Mouse (Mus musculus) embryo, embryonic 10 days (tissue): Measurements from ENCODE around the gene Ube2e1.
"Not testable (repeated sequence)": the region's sequence is repeated elsewhere in the genome, so short reads cannot be mapped to it uniquely, and the experiment has no call there.

Experiments
- DNase-seq: peaks from one replicate; pipeline ENCODE4 v3.0.0-alpha.2; 2015; ENCODE audit warnings: low spot score

Gene Ube2e1

GRCm38 (mm10) chr14:18317457-18318411, 13.9 kb downstream of the Ube2e1 start:
- no peak for DNase-seq

- no peak for DNase-seq
These were observed 27.5 kb downstream of the Ube2e1 start for GRCm38 (mm10) chr14:18304165-18304564.

GRCm38 (mm10) chr14:18303262-18303661, 28.4 kb downstream of the Ube2e1 start:
- no peak for DNase-seq

GRCm38 (mm10) chr14:18302750-18303149, 28.9 kb downstream of the Ube2e1 start:
- no peak for DNase-seq

GRCm38 (mm10) chr14:18301591-18301990, 30.1 kb downstream of the Ube2e1 start:
- DNase-seq, result no peak

- no peak for DNase-seq
These were observed 31.0 kb downstream of the Ube2e1 start for GRCm38 (mm10) chr14:18300676-18301075.

GRCm38 (mm10) chr14:18298874-18299273, 32.8 kb downstream of the Ube2e1 start:
- no peak for DNase-seq

- DNase-seq, result no peak
These were observed 34.2 kb downstream of the Ube2e1 start for GRCm38 (mm10) chr14:18297441-18297840.

GRCm38 (mm10) chr14:18292578-18292977, 39.1 kb downstream of the Ube2e1 start:
- no peak for DNase-seq

- no peak for DNase-seq
These were observed 39.5 kb downstream of the Ube2e1 start for GRCm38 (mm10) chr14:18292111-18292510.

- DNase-seq, result no peak
These were observed 44.3 kb downstream of the Ube2e1 start for GRCm38 (mm10) chr14:18287391-18287790.

- DNase-seq, result no peak
These were observed 45.2 kb downstream of the Ube2e1 start for GRCm38 (mm10) chr14:18286441-18286840.

- no peak for DNase-seq
These were observed 46.2 kb downstream of the Ube2e1 start for GRCm38 (mm10) chr14:18285476-18285875.

- DNase-seq, result no peak
These were observed 47.1 kb downstream of the Ube2e1 start for GRCm38 (mm10) chr14:18284581-18284980.

GRCm38 (mm10) chr14:18280375-18280774, 51.3 kb downstream of the Ube2e1 start:
- DNase-seq, result no peak

GRCm38 (mm10) chr14:18274526-18274925, 57.1 kb downstream of the Ube2e1 start:
- no peak for DNase-seq

GRCm38 (mm10) chr14:18271666-18272065, 60.0 kb downstream of the Ube2e1 start:
- DNase-seq, result no peak

GRCm38 (mm10) chr14:18270529-18271441, 60.9 kb downstream of the Ube2e1 start, which contains the start of the genes Nkiras1 and Rpl15:
Gene Nkiras1, plus strand, starts transcription at chr14:18271136.
Gene Rpl15, minus strand, starts transcription at chr14:18271391.
- DNase-seq, result peak; percentile 99

GRCm38 (mm10) chr14:18269947-18270528, 61.6 kb downstream of the Ube2e1 start:
- not testable (repeated sequence) for DNase-seq

- no peak for DNase-seq
These were observed 68.2 kb downstream of the Ube2e1 start for GRCm38 (mm10) chr14:18263427-18263826.

GRCm38 (mm10) chr14:18261203-18261602, 70.5 kb downstream of the Ube2e1 start:
- DNase-seq, result no peak

GRCm38 (mm10) chr14:18242638-18243130, 89.0 kb downstream of the Ube2e1 start:
- no peak for DNase-seq
